Mouse (Mus musculus): Measurements from ENCODE around the gene Reln. TPM values are rescaled to one million over a fixed set of nuclear protein-coding genes. Genes with fewer than 3 reads are reported as not detected.

Gene Reln
- 2.4 and 2.8 TPM in 2 replicates for polyA plus RNA-seq (2015; fragmentation: Nextera tagmentation; extraction: Ambion mirVana)

- WGBS = 0% methylated on average over 7 of the region's 68 CpGs
- Histone ChIP-seq H3K4me2 (replicated peaks; ENCODE audit: low read depth, low read length) (peak within 1 kb of the TSS; percentile 88), H3K4me3 (ENCODE audit: low read depth, low read length) (peak within 1 kb of the TSS; percentile 45), H3K27ac (ENCODE audit: low read length) (no peak within 1 kb of the TSS), H3K4me1 (ENCODE audit: insufficient read depth, low read depth, low read length) (no peaks in the 10 kb centered on the region), H3K36me3 (ENCODE audit: insufficient read depth, low read length) (no peaks in the 10 kb centered on the region), H3K9me3 (ENCODE audit: low read length) (no peaks in the 10 kb centered on the region), H3K27me3 (replicated peaks; ENCODE audit: insufficient read depth, low read length) (peaks cover 52% of the 10 kb centered on the region), H3K9ac (replicated peaks; ENCODE audit: low read depth) (no peak within 1 kb of the TSS)
- TF ChIP-seq EP300 (IDR thresholded peaks at IDR 0.05) = no peak
- TF ChIP-seq CTCF (IDR thresholded peaks at IDR 0.05) = no peak
- DNase-seq (ENCODE audit: low spot score) (no peak), ATAC-seq (peak; percentile 75)
Observed at GRCm38 (mm10) chr5:22344556-22344975, at the start of gene Reln. TSS of gene Reln (minus strand) at chr5:22344702.

- H3K9ac ChIP-seq (replicated peaks; ENCODE audit: low read depth) = no peak overlapping the region
- ATAC-seq = no peak
Observed at GRCm38 (mm10) chr5:22388502-22388901, 44.0 kb upstream of the Reln start.

GRCm38 (mm10) chr5:22360510-22360909 is 16.0 kb upstream of the Reln start:
- H3K9me3 ChIP-seq (ENCODE audit: low read length) = no peaks in the 10 kb centered on the region
- 68% methylated on average over 9 of the region's 9 CpGs for WGBS
- H3K9ac ChIP-seq (replicated peaks; ENCODE audit: low read depth) = no peak overlapping the region
- DNase-seq (ENCODE audit: low spot score) = no peak
- TF ChIP-seq CTCF (IDR thresholded peaks at IDR 0.05) = no peak
- no peak for TF ChIP-seq EP300 (IDR thresholded peaks at IDR 0.05)
- no peak overlapping the region for H3K4me3 ChIP-seq (ENCODE audit: low read depth, low read length)
- H3K4me1 ChIP-seq (ENCODE audit: insufficient read depth, low read depth, low read length) = no peaks in the 10 kb centered on the region
- H3K27ac ChIP-seq (ENCODE audit: low read length) = no peak overlapping the region
- no peaks in the 10 kb centered on the region for H3K36me3 ChIP-seq (ENCODE audit: insufficient read depth, low read length)
- no peak overlapping the region for H3K4me2 ChIP-seq (replicated peaks; ENCODE audit: low read depth, low read length)
- no peaks in the 10 kb centered on the region for H3K27me3 ChIP-seq (replicated peaks; ENCODE audit: insufficient read depth, low read length)
- no peak for ATAC-seq

More at GRCm38 (mm10) chr5:22388502-22388901, 44.0 kb upstream of the Reln start:
- H3K4me3 ChIP-seq (ENCODE audit: low read depth, low read length) = no peak overlapping the region
- H3K9me3 ChIP-seq (ENCODE audit: low read length) = no peaks in the 10 kb centered on the region
- H3K27ac ChIP-seq (ENCODE audit: low read length) = no peak overlapping the region
- 86% methylated on average over 2 of the region's 2 CpGs for WGBS
- no peak for DNase-seq (ENCODE audit: low spot score)
- no peaks in the 10 kb centered on the region for H3K4me1 ChIP-seq (ENCODE audit: insufficient read depth, low read depth, low read length)
- no peak overlapping the region for H3K4me2 ChIP-seq (replicated peaks; ENCODE audit: low read depth, low read length)
- H3K36me3 ChIP-seq (ENCODE audit: insufficient read depth, low read length) = no peaks in the 10 kb centered on the region
- H3K27me3 ChIP-seq (replicated peaks; ENCODE audit: insufficient read depth, low read length) = no peaks in the 10 kb centered on the region
- TF ChIP-seq EP300 (IDR thresholded peaks at IDR 0.05) = no peak
- no peak for TF ChIP-seq CTCF (IDR thresholded peaks at IDR 0.05)

- H3K9ac ChIP-seq (replicated peaks; ENCODE audit: low read depth) = no peak overlapping the region
- DNase-seq (ENCODE audit: low spot score) = no peak
- H3K9me3 ChIP-seq (ENCODE audit: low read length) = no peaks in the 10 kb centered on the region
- H3K36me3 ChIP-seq (ENCODE audit: insufficient read depth, low read length) = no peaks in the 10 kb centered on the region
- WGBS = 51% methylated on average over 3 of the region's 3 CpGs
- H3K27ac ChIP-seq (ENCODE audit: low read length) = no peak overlapping the region
- H3K4me1 ChIP-seq (ENCODE audit: insufficient read depth, low read depth, low read length) = no peaks in the 10 kb centered on the region
- H3K4me2 ChIP-seq (replicated peaks; ENCODE audit: low read depth, low read length) = no peak overlapping the region
- peak; percentile 20; the same call in 1 of the 2 replicates for ATAC-seq
- H3K27me3 ChIP-seq (replicated peaks; ENCODE audit: insufficient read depth, low read length) = peaks cover 39% of the 10 kb centered on the region
- TF ChIP-seq EP300 (IDR thresholded peaks at IDR 0.05) = no peak
- TF ChIP-seq CTCF (IDR thresholded peaks at IDR 0.05) = no peak
- no peak overlapping the region for H3K4me3 ChIP-seq (ENCODE audit: low read depth, low read length)
Observed at GRCm38 (mm10) chr5:22348412-22348811, 3.9 kb upstream of the Reln start.

GRCm38 (mm10) chr5:22347732-22348131 is 3.2 kb upstream of the Reln start:
- H3K4me2 ChIP-seq (replicated peaks; ENCODE audit: low read depth, low read length) = no peak overlapping the region
- H3K36me3 ChIP-seq (ENCODE audit: insufficient read depth, low read length) = no peaks in the 10 kb centered on the region
- DNase-seq (ENCODE audit: low spot score) = no peak
- H3K27ac ChIP-seq (ENCODE audit: low read length) = no peak overlapping the region
- WGBS = 57% methylated on average over 2 of the region's 2 CpGs
- no peaks in the 10 kb centered on the region for H3K4me1 ChIP-seq (ENCODE audit: insufficient read depth, low read depth, low read length)
- TF ChIP-seq CTCF (IDR thresholded peaks at IDR 0.05) (no peak), EP300 (IDR thresholded peaks at IDR 0.05) (no peak)
- ATAC-seq = no peak
- no peaks in the 10 kb centered on the region for H3K9me3 ChIP-seq (ENCODE audit: low read length)
- no peak overlapping the region for H3K4me3 ChIP-seq (ENCODE audit: low read depth, low read length)
- peaks cover 43% of the 10 kb centered on the region for H3K27me3 ChIP-seq (replicated peaks; ENCODE audit: insufficient read depth, low read length)
- H3K9ac ChIP-seq (replicated peaks; ENCODE audit: low read depth) = no peak overlapping the region

GRCm38 (mm10) chr5:22345894-22346635 is 1.6 kb upstream of the Reln start:
- Histone ChIP-seq H3K9ac (replicated peaks; ENCODE audit: low read depth) (no peak overlapping the region), H3K4me1 (ENCODE audit: insufficient read depth, low read depth, low read length) (no peaks in the 10 kb centered on the region), H3K36me3 (ENCODE audit: insufficient read depth, low read length) (no peaks in the 10 kb centered on the region), H3K27me3 (replicated peaks; ENCODE audit: insufficient read depth, low read length) (peaks cover 52% of the 10 kb centered on the region), H3K4me2 (replicated peaks; ENCODE audit: low read depth, low read length) (no peak overlapping the region), H3K9me3 (ENCODE audit: low read length) (no peaks in the 10 kb centered on the region), H3K4me3 (ENCODE audit: low read depth, low read length) (no peak overlapping the region), H3K27ac (ENCODE audit: low read length) (no peak overlapping the region)
- DNase-seq (ENCODE audit: low spot score) = no peak
- 28% methylated on average over 14 of the region's 14 CpGs for WGBS
- ATAC-seq = no peak
- no peak for TF ChIP-seq EP300 (IDR thresholded peaks at IDR 0.05)
- TF ChIP-seq CTCF (IDR thresholded peaks at IDR 0.05) = no peak
